In the genomic region with DNA sequence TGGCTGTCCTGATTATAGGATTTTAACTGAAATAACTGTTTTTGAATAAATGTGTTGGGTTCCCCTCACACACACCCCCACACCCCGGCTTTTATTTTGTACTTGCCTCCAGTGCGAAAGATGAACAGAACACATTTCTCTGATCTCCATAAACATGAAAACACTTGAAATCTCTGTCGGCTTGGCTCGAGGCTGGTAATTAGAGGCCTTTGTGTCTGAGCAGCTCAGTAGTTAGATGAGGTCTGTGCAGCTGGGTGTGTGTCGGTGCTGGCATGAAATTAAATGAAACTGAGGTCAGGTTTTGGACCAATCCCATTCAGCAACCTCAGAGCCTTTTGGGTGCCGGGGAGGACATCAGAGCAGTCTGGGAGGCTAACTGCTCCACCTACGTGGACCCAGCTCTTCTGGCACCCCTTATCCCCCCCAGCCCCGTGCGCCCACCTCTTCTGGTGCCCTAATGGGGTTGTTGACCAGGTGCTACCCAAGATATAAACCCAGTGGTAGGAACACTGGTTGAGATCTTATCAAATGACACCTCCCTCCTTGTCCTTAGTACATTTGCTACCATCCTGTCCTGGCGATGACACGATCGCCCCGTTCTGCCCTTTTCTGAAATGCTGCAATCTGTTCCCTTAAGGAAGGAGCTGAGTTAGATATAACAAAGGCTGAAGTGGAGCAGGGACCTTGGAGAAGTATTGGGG, we compare ENCODE assay signal across 13 mouse cellular contexts. TPM values are rescaled to one million over a fixed set of nuclear protein-coding genes. Genes with fewer than 3 reads are reported as not detected.
A peak's percentile ranks its signal among the peaks of the same experiment; 100 is the strongest.
DNase-seq lines count a peak whose midpoint lies in the region; ATAC-seq lines count a peak whose summit lies in the region.
"Had no signal": no experiment of that assay in that cellular context is flagged by ENCODE, and none has a peak within 500 bp of the region (broad histone marks: within the 10 kb centered on the region; RNA-seq: fewer than 3 reads in every experiment).

No protein-coding gene starts in this region.

- no peak overlapping the region for H3K4me3 ChIP-seq in intestine, embryonic 14.5 days (ENCODE audit: low read depth, low read length)
- H3K4me3 ChIP-seq in intestine, embryonic 16.5 days (ENCODE audit: low read length), result no peak overlapping the region
- H3K4me3 ChIP-seq in embryonic facial prominence, embryonic 10.5 days, result 0 out of 2 replicates have a peak overlapping the region, but pooled peaks have one; percentile 6
- peak overlapping the region; percentile 81 for H3K4me3 ChIP-seq in hindbrain, embryonic 15.5 days
- H3K4me3 ChIP-seq in midbrain, embryonic 14.5 days (replicated peaks; ENCODE audit: low read depth, low read length), result peak overlapping the region; percentile 77

- H3K36me3 ChIP-seq in intestine, embryonic 14.5 days (ENCODE audit: control insufficient read depth, insufficient read depth, low read length), result no peaks in the 10 kb centered on the region
- no peaks in the 10 kb centered on the region for H3K36me3 ChIP-seq in intestine, embryonic 16.5 days (ENCODE audit: control insufficient read depth, insufficient read depth, low read length)
- no peaks in the 10 kb centered on the region for H3K36me3 ChIP-seq in embryonic facial prominence, embryonic 10.5 days (replicated peaks)
- H3K36me3 ChIP-seq in hindbrain, embryonic 15.5 days, result no peaks in the 10 kb centered on the region
- no peaks in the 10 kb centered on the region for H3K36me3 ChIP-seq in midbrain, embryonic 14.5 days (ENCODE audit: control insufficient read depth, insufficient read depth, low read length)
- H3K36me3 ChIP-seq: limb, embryonic 13.5 days had no signal

- WGBS in intestine, embryonic 14.5 days, result 79% methylated on average over 13 of the region's 13 CpGs
- 78% methylated on average over 13 of the region's 13 CpGs for WGBS in intestine, embryonic 16.5 days
- 69% methylated on average over 13 of the region's 13 CpGs for WGBS in embryonic facial prominence, embryonic 10.5 days
- WGBS in hindbrain, embryonic 15.5 days, result 61% methylated on average over 13 of the region's 13 CpGs
- 66% methylated on average over 13 of the region's 13 CpGs for WGBS in midbrain, embryonic 14.5 days

- no peak for ATAC-seq in intestine, embryonic 14.5 days (replicated peaks; ENCODE audit: low FRiP score, low TSS enrichment, low read depth)
- ATAC-seq in intestine, embryonic 16.5 days, result no peak
- no peak for ATAC-seq in hindbrain, embryonic 15.5 days (ENCODE audit: low FRiP score, low read depth)
- ATAC-seq in midbrain, embryonic 14.5 days (ENCODE audit: low FRiP score, low TSS enrichment), result no peak
- ATAC-seq: CD4-positive, CD25-positive, alpha-beta regulatory T cell, adult 4 months had no signal

- no peak overlapping the region for H3K27ac ChIP-seq in intestine, embryonic 14.5 days (ENCODE audit: low read depth)
- no peak overlapping the region for H3K27ac ChIP-seq in intestine, embryonic 16.5 days (ENCODE audit: low read length)
- H3K27ac ChIP-seq in embryonic facial prominence, embryonic 10.5 days (replicated peaks), result peak overlapping the region; percentile 19; the same call in 1 of the 2 replicates
- no peak overlapping the region; the same call in 1 of the 2 replicates for H3K27ac ChIP-seq in hindbrain, embryonic 15.5 days (replicated peaks)
- 0 out of 2 replicates have a peak overlapping the region, but pooled peaks have one; percentile 8 for H3K27ac ChIP-seq in midbrain, embryonic 14.5 days (replicated peaks; ENCODE audit: low read depth, low read length)
- H3K27ac ChIP-seq: kidney, postnatal 0 days; limb, embryonic 13.5 days had no signal

- peaks cover 19% of the 10 kb centered on the region for H3K27me3 ChIP-seq in intestine, embryonic 14.5 days (replicated peaks; ENCODE audit: control insufficient read depth, insufficient read depth, low read length)
- no peaks in the 10 kb centered on the region for H3K27me3 ChIP-seq in intestine, embryonic 16.5 days (replicated peaks; ENCODE audit: control insufficient read depth, insufficient read depth, low read length)
- H3K27me3 ChIP-seq in embryonic facial prominence, embryonic 10.5 days (replicated peaks; ENCODE audit: low read depth, poor library complexity, severe bottlenecking), result peaks cover 38% of the 10 kb centered on the region
- no peaks in the 10 kb centered on the region for H3K27me3 ChIP-seq in hindbrain, embryonic 15.5 days
- no peaks in the 10 kb centered on the region for H3K27me3 ChIP-seq in midbrain, embryonic 14.5 days (ENCODE audit: control insufficient read depth, insufficient read depth, low read length)

- no peak overlapping the region for H3K9ac ChIP-seq in intestine, embryonic 14.5 days (ENCODE audit: low read length)
- H3K9ac ChIP-seq in intestine, embryonic 16.5 days (ENCODE audit: low read depth, low read length), result no peak overlapping the region
- H3K9ac ChIP-seq in hindbrain, embryonic 15.5 days, result 0 out of 2 replicates have a peak overlapping the region, but pooled peaks have one; percentile 7
- H3K9ac ChIP-seq in midbrain, embryonic 14.5 days (replicated peaks; ENCODE audit: low read length), result no peak overlapping the region; the same call in 1 of the 2 replicates
- H3K9ac ChIP-seq: limb, embryonic 13.5 days had no signal

- peak overlapping the region; percentile 97; the same call in 1 of the 2 replicates for H3K4me2 ChIP-seq in intestine, embryonic 14.5 days (ENCODE audit: low read length)
- H3K4me2 ChIP-seq in intestine, embryonic 16.5 days (ENCODE audit: low read depth, low read length), result no peak overlapping the region
- H3K4me2 ChIP-seq in hindbrain, embryonic 15.5 days, result peak overlapping the region; percentile 91
- peak overlapping the region; percentile 97 for H3K4me2 ChIP-seq in midbrain, embryonic 14.5 days (ENCODE audit: low read length)

- H3K4me1 ChIP-seq in intestine, embryonic 14.5 days (replicated peaks; ENCODE audit: control insufficient read depth, insufficient read depth, low read length), result peaks cover 9% of the 10 kb centered on the region
- H3K4me1 ChIP-seq in intestine, embryonic 16.5 days (ENCODE audit: control insufficient read depth, insufficient read depth, low read length), result peaks cover 27% of the 10 kb centered on the region
- H3K4me1 ChIP-seq in embryonic facial prominence, embryonic 10.5 days, result peaks cover 65% of the 10 kb centered on the region
- H3K4me1 ChIP-seq in hindbrain, embryonic 15.5 days (replicated peaks), result peaks cover 44% of the 10 kb centered on the region
- peaks cover 33% of the 10 kb centered on the region for H3K4me1 ChIP-seq in midbrain, embryonic 14.5 days (ENCODE audit: control insufficient read depth, insufficient read depth, low read length)

- H3K9me3 ChIP-seq in intestine, embryonic 14.5 days (ENCODE audit: control insufficient read depth, low read length), result no peaks in the 10 kb centered on the region
- no peaks in the 10 kb centered on the region for H3K9me3 ChIP-seq in intestine, embryonic 16.5 days (ENCODE audit: control insufficient read depth, low read length)
- H3K9me3 ChIP-seq in embryonic facial prominence, embryonic 10.5 days, result no peaks in the 10 kb centered on the region
- H3K9me3 ChIP-seq in hindbrain, embryonic 15.5 days, result no peaks in the 10 kb centered on the region
- H3K9me3 ChIP-seq in midbrain, embryonic 14.5 days (ENCODE audit: control insufficient read depth, low read length), result no peaks in the 10 kb centered on the region
- H3K9me3 ChIP-seq: limb, embryonic 13.5 days had no signal

- no peak for DNase-seq in intestine, embryonic 14.5 days (ENCODE audit: low spot score)
- no peak for DNase-seq in embryonic facial prominence, embryonic 10.5 days (ENCODE audit: low spot score)
- no peak for DNase-seq in midbrain, embryonic 14.5 days
- no peak for DNase-seq in embryo, embryonic 9.5 days (ENCODE audit: extremely low spot score)
- DNase-seq in adrenal gland, adult 2 months, result no peak
- no peak for DNase-seq in embryo, embryonic 11 days
- DNase-seq: cerebellum, adult 9-10 months; heart, adult 18-20 months had no signal

RNA-seq across cellular contexts. Expression of a gene that starts 2.9 kb away (rescaled TPM):
- polyA plus RNA-seq in intestine, embryonic 14.5 days (2014; fragmentation: Nextera tagmentation; extraction: Ambion mirVana), result 13.3 and 15.4 TPM in 2 replicates
- 11.9 and 12.2 TPM in 2 replicates for polyA plus RNA-seq in intestine, embryonic 16.5 days (2015; fragmentation: Nextera tagmentation; extraction: Ambion mirVana)
- polyA plus RNA-seq in embryonic facial prominence, embryonic 10.5 days (2016; fragmentation: Nextera tagmentation; extraction: Ambion mirVana), result 9.1 and 9.2 TPM in 2 replicates
- 19.1 and 21.1 TPM in 2 replicates for polyA plus RNA-seq in hindbrain, embryonic 15.5 days (2015; fragmentation: Nextera tagmentation; extraction: Ambion mirVana)
- polyA plus RNA-seq in midbrain, embryonic 14.5 days (2014; fragmentation: Nextera tagmentation; extraction: Ambion mirVana), result 30.6 and 32.7 TPM in 2 replicates
- 10 to 100 TPM in 1 of 2 experiments, 1 to 10 TPM in 1; 3.8 to 10.8 TPM for total RNA-seq in adrenal gland, adult 2 months (2021)
- polyA plus RNA-seq in adrenal gland, adult 2 months (2012; rRNA removed), result 9.7 and 14.7 TPM in 2 replicates

RNA-seq across cellular contexts. Expression of a gene that starts 15.3 kb away (rescaled TPM):
- 6.4 and 6.5 TPM in 2 replicates for polyA plus RNA-seq in intestine, embryonic 14.5 days (2014; fragmentation: Nextera tagmentation; extraction: Ambion mirVana)
- polyA plus RNA-seq in intestine, embryonic 16.5 days (2015; fragmentation: Nextera tagmentation; extraction: Ambion mirVana), result 4.7 and 6.0 TPM in 2 replicates
- 3.8 and 4.3 TPM in 2 replicates for polyA plus RNA-seq in embryonic facial prominence, embryonic 10.5 days (2016; fragmentation: Nextera tagmentation; extraction: Ambion mirVana)
- polyA plus RNA-seq in hindbrain, embryonic 15.5 days (2015; fragmentation: Nextera tagmentation; extraction: Ambion mirVana), result 6.7 and 8.1 TPM in 2 replicates
- polyA plus RNA-seq in midbrain, embryonic 14.5 days (2014; fragmentation: Nextera tagmentation; extraction: Ambion mirVana), result 5.6 and 7.3 TPM in 2 replicates
- total RNA-seq in adrenal gland, adult 2 months (2021), result 1 to 10 TPM; 1.2 to 2.6 TPM
- polyA plus RNA-seq in adrenal gland, adult 2 months (2012; rRNA removed), result 5.5 and 6.7 TPM in 2 replicates

RNA-seq across cellular contexts. Expression of a gene that starts 30.8 kb away (rescaled TPM):
- polyA plus RNA-seq in intestine, embryonic 14.5 days (2014; fragmentation: Nextera tagmentation; extraction: Ambion mirVana), result 25.5 and 29.0 TPM in 2 replicates
- polyA plus RNA-seq in intestine, embryonic 16.5 days (2015; fragmentation: Nextera tagmentation; extraction: Ambion mirVana), result 14.2 and 14.8 TPM in 2 replicates
- polyA plus RNA-seq in embryonic facial prominence, embryonic 10.5 days (2016; fragmentation: Nextera tagmentation; extraction: Ambion mirVana), result 45.2 and 46.2 TPM in 2 replicates
- 5.8 and 6.6 TPM in 2 replicates for polyA plus RNA-seq in hindbrain, embryonic 15.5 days (2015; fragmentation: Nextera tagmentation; extraction: Ambion mirVana)
- 4.7 and 8.5 TPM in 2 replicates for polyA plus RNA-seq in midbrain, embryonic 14.5 days (2014; fragmentation: Nextera tagmentation; extraction: Ambion mirVana)
- total RNA-seq in adrenal gland, adult 2 months (2021), result 1 to 10 TPM; 3.5 to 5.2 TPM
- polyA plus RNA-seq in adrenal gland, adult 2 months (2012; rRNA removed), result 0.83 TPM in 2 replicates

Comparison
In these comparisons a context has a peak if more than half of its experiments do, and no peak if none do; other contexts are left out.
1. H3K27ac ChIP-seq: peak in embryonic facial prominence, embryonic 10.5 days (single experiment) and midbrain, embryonic 14.5 days (single experiment); none in intestine, embryonic 14.5 days (single experiment), intestine, embryonic 16.5 days (single experiment) and hindbrain, embryonic 15.5 days (single experiment).
2. H3K4me3 ChIP-seq: peak in embryonic facial prominence, embryonic 10.5 days (single experiment), hindbrain, embryonic 15.5 days (single experiment) and midbrain, embryonic 14.5 days (single experiment); none in intestine, embryonic 14.5 days (single experiment) and intestine, embryonic 16.5 days (single experiment).